Mouse (Mus musculus): Measurements from ENCODE around the gene Cdan1. TPM values are rescaled to one million over a fixed set of nuclear protein-coding genes. Genes with fewer than 3 reads are reported as not detected.

Gene Cdan1
- total and polyA plus RNA-seq, 3 experiments: 5.8 to 13.8 (median 10.1) TPM

GRCm38 (mm10) chr2:120887601-120888000 is 37.7 kb upstream of the Cdan1 start:
- dilution Hi-C loops (cut with MboI; ENCODE audit: extremely low pct_ligation_motif_present, extremely low pct_unique_long_range_greater_than_20kb, low sequenced_read_pairs): no loop called here
- Histone ChIP-seq H3K79me2 (replicated peaks; ENCODE audit: control insufficient read depth, extremely low read depth, insufficient read depth, poor library complexity, severe bottlenecking) (no peaks in the 10 kb centered on the region), H3K4me3 (replicated peaks in 1 of 3; ENCODE audit: low read depth in 2 of 3, low read length in 2 of 3, poor library complexity in 1 of 3) (no peak overlapping the region), H3K9me3 (replicated peaks; ENCODE audit: low read length) (no peaks in the 10 kb centered on the region), H3K4me1 (ENCODE audit: control insufficient read depth in 1 of 2, insufficient read depth in 2 of 2) (peaks cover 0 to 8% of the 10 kb centered on the region in 2 experiments; a peak in 1 of 4 replicates), H3K9ac (ENCODE audit: insufficient read depth, low read depth) (no peak overlapping the region), H3K36me3 (replicated peaks in 1 of 2; ENCODE audit: control insufficient read depth in 1 of 2, insufficient read depth in 1 of 2, low read length in 1 of 2) (peaks cover 40 to 68% of the 10 kb centered on the region in 2 experiments), H3K27ac (ENCODE audit: insufficient read depth, low read depth) (no peak overlapping the region), H3K4me2 (ENCODE audit: insufficient read depth, low read depth, poor library complexity, severe bottlenecking) (no peak overlapping the region), H3K27me3 (replicated peaks) (no peaks in the 10 kb centered on the region)
- in situ Hi-C loops (cut with MboI; ENCODE audit: low pct_ligation_motif_present, low pct_unique_long_range_greater_than_20kb, low sequenced_read_pairs): no loop called here
- TF ChIP-seq IRF4 (IDR thresholded peaks at IDR 0.05; ENCODE audit: low read depth, low read length) (no peak), PAX5 (IDR thresholded peaks at IDR 0.05; ENCODE audit: low read length) (no peak), GABPA (IDR thresholded peaks at IDR 0.05; ENCODE audit: insufficient replicate concordance, low read depth, low read length) (no peak), POLR2A (IDR thresholded peaks at IDR 0.05; ENCODE audit: low read depth, low read length) (no peak), MEF2A (IDR thresholded peaks at IDR 0.05; ENCODE audit: borderline replicate concordance, low read depth, low read length) (no peak), BHLHE40 (IDR thresholded peaks at IDR 0.05; ENCODE audit: low read depth, low read length) (no peak), CTCF (conservative IDR thresholded peaks at IDR 0.05 in 1 of 2, IDR thresholded peaks at IDR 0.05 in 1 of 2; ENCODE audit: low read depth in 2 of 2, low read length in 2 of 2) (no peak), EP300 (IDR thresholded peaks at IDR 0.05; ENCODE audit: low read length) (no peak), SMC3 (IDR thresholded peaks at IDR 0.05; ENCODE audit: low read depth, low read length) (no peak), ETS1 (conservative IDR thresholded peaks at IDR 0.05; ENCODE audit: low read depth, low read length) (no peak), CHD1 (IDR thresholded peaks at IDR 0.05; ENCODE audit: low read depth, low read length) (no peak), ZC3H11A (IDR thresholded peaks at IDR 0.05; ENCODE audit: low read depth, low read length) (no peak), RAD21 (IDR thresholded peaks at IDR 0.05; ENCODE audit: low read depth, low read length) (no peak), ZMIZ1 (IDR thresholded peaks at IDR 0.05; ENCODE audit: low read depth, low read length) (no peak), MAFK (IDR thresholded peaks at IDR 0.05; ENCODE audit: insufficient replicate concordance, low read length) (no peak), HCFC1 (IDR thresholded peaks at IDR 0.05; ENCODE audit: low read depth, low read length) (no peak), MAZ (IDR thresholded peaks at IDR 0.05; ENCODE audit: low read depth, low read length) (no peak), NELFE (IDR thresholded peaks at IDR 0.05; ENCODE audit: low read depth, low read length) (no peak), POLR2AphosphoS2 (IDR thresholded peaks at IDR 0.05; ENCODE audit: low read depth, low read length) (no peak)
- DNase-seq (ENCODE audit: extremely low read depth): no peak

GRCm38 (mm10) chr2:120873192-120873591 is 23.3 kb upstream of the Cdan1 start:
- no peak for TF ChIP-seq ZNF384 (IDR thresholded peaks at IDR 0.05; ENCODE audit: low read depth, low read length)
- TF ChIP-seq PAX5 (IDR thresholded peaks at IDR 0.05; ENCODE audit: low read length): no peak
- TF ChIP-seq MXI1 (IDR thresholded peaks at IDR 0.05; ENCODE audit: low read depth, low read length): no peak
- TF ChIP-seq MAZ (IDR thresholded peaks at IDR 0.05; ENCODE audit: low read depth, low read length): no peak
- no peak for TF ChIP-seq TBP (conservative IDR thresholded peaks at IDR 0.05; ENCODE audit: low read depth, low read length)
- no peak for TF ChIP-seq HCFC1 (IDR thresholded peaks at IDR 0.05; ENCODE audit: low read depth, low read length)
- no peak for TF ChIP-seq NRF1 (IDR thresholded peaks at IDR 0.05; ENCODE audit: low read depth, low read length)
- no peak for TF ChIP-seq IRF4 (IDR thresholded peaks at IDR 0.05; ENCODE audit: low read depth, low read length)
- TF ChIP-seq E2F4 (IDR thresholded peaks at IDR 0.05; ENCODE audit: insufficient replicate concordance, low read depth, low read length): no peak
- TF ChIP-seq CTCF (conservative IDR thresholded peaks at IDR 0.05 in 1 of 2, IDR thresholded peaks at IDR 0.05 in 1 of 2; ENCODE audit: low read depth in 2 of 2, low read length in 2 of 2): no peak
- Histone ChIP-seq H3K4me1 (ENCODE audit: control insufficient read depth in 1 of 2, insufficient read depth in 2 of 2) (no peaks in the 10 kb centered on the region), H3K27me3 (replicated peaks) (no peaks in the 10 kb centered on the region), H3K9me3 (replicated peaks; ENCODE audit: low read length) (no peaks in the 10 kb centered on the region), H3K36me3 (replicated peaks in 1 of 2; ENCODE audit: control insufficient read depth in 1 of 2, insufficient read depth in 1 of 2, low read length in 1 of 2) (peaks cover 31 to 78% of the 10 kb centered on the region in 2 experiments), H3K9ac (ENCODE audit: insufficient read depth, low read depth) (no peak overlapping the region), H3K79me2 (replicated peaks; ENCODE audit: control insufficient read depth, extremely low read depth, insufficient read depth, poor library complexity, severe bottlenecking) (no peaks in the 10 kb centered on the region), H3K4me3 (replicated peaks in 1 of 3; ENCODE audit: low read depth in 2 of 3, low read length in 2 of 3, poor library complexity in 1 of 3) (no peak overlapping the region), H3K4me2 (ENCODE audit: insufficient read depth, low read depth, poor library complexity, severe bottlenecking) (no peak overlapping the region), H3K27ac (ENCODE audit: insufficient read depth, low read depth) (no peak overlapping the region)
- in situ Hi-C loops (cut with MboI; ENCODE audit: low pct_ligation_motif_present, low pct_unique_long_range_greater_than_20kb, low sequenced_read_pairs): loop anchor here (10.0 kb wide), 1 partner anchor 408 kb away; no protein-coding TSS in a partner anchor
- dilution Hi-C loops (cut with MboI; ENCODE audit: extremely low pct_ligation_motif_present, extremely low pct_unique_long_range_greater_than_20kb, low sequenced_read_pairs): no loop called here
- no peak for DNase-seq (ENCODE audit: extremely low read depth)
